Mouse (Mus musculus): ENCODE data around the gene Zfp36.

GRCm38 (mm10) chr7:28384162-28384561 lies 4.1 kb upstream of the Zfp36 start:
- no peak for TF ChIP-seq EP300 (IDR thresholded peaks at IDR 0.05; ENCODE audit: insufficient read depth, low read depth, low read length)
- no peak for TF ChIP-seq CTCF (IDR thresholded peaks at IDR 0.05)
- no peak for TF ChIP-seq POLR2A (IDR thresholded peaks at IDR 0.05; ENCODE audit: insufficient read depth, low read depth, low read length)
